Mouse (Mus musculus): ENCODE data around the gene Ubap2l. TPM values are rescaled to one million over a fixed set of nuclear protein-coding genes. Genes with fewer than 3 reads are reported as not detected.
A peak's percentile ranks its signal among the peaks of the same experiment; 100 is the strongest.

Gene Ubap2l
- polyA plus RNA-seq, 1 experiment: 105 TPM

DNA sequence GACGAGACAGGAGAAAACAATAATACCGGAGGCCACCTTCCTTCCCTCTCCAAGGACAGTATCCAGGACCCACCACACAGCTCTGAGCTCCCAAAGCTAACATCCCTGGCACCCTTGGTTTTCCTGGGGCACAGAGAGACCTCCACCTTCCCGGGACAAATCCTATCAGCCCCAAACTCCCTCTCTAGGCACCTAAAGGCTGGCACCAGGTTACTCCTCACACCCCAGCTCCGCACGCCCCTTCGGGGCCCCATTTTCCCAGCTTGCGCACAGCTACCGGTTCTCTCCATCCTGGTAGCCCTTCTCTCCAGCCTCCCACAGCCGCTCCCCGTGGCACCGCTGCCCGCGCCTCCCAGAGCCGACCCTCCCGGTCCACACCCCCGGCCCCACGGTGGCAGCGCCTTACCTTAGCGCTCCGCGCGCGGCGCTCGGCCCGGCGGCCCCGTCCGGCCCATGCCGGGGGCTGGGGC is 89.6 kb downstream of the Ubap2l start:
- Histone ChIP-seq H3K27ac (ENCODE audit: insufficient read depth, low read length) (peak overlapping the region; percentile 83), H3K4me1 (ENCODE audit: control insufficient read depth, insufficient read depth, low read length) (peaks cover 6% of the 10 kb centered on the region), H3K4me3 (ENCODE audit: insufficient read depth, low read length) (peak overlapping the region; percentile 73)
- TF ChIP-seq CTCF (IDR thresholded peaks at IDR 0.05; ENCODE audit: extremely low read depth, insufficient read depth, low read length): no peak
- no peak for TF ChIP-seq POLR2A (IDR thresholded peaks at IDR 0.05; ENCODE audit: extremely low read depth, insufficient read depth, low read length)

DNA sequence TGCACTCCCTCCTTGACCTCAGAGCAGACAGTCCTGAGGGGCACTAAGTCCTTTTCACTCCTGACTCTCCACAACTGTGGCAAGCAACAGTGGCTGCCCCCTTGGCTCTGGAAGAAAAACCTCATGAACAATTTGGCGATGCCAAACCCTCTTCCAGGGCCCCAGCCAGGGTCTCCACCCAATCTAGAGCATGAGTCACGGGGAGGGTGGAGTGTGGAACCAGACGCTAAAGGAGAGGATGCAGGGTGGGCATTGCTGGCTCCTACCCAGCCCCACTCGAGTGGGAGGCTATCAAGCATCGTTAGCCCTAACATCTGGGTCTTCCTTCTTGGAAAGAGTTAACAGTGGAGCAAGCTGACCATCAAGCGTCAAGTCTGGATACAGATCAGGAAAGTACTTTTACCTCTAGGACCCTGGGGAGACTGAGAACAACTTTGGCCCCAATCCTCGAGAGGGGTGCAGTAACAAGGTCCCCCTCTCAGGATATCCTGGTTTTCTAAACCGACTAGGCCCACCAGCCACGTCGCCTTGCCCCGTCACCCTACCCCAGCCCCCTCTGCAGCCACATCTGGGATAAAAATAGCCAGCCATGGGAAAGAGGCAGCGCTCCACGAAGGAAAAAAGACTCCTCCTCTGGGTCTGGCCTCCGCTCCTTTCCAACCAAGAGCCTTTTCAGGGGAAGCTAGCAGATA is 90.2 kb downstream of the Ubap2l start:
- TF ChIP-seq CTCF (IDR thresholded peaks at IDR 0.05; ENCODE audit: extremely low read depth, insufficient read depth, low read length) (no peak), POLR2A (IDR thresholded peaks at IDR 0.05; ENCODE audit: extremely low read depth, insufficient read depth, low read length) (no peak)
- Histone ChIP-seq H3K27ac (ENCODE audit: insufficient read depth, low read length) (peak overlapping the region; percentile 83), H3K4me1 (ENCODE audit: control insufficient read depth, insufficient read depth, low read length) (peaks cover 6% of the 10 kb centered on the region), H3K4me3 (ENCODE audit: insufficient read depth, low read length) (peak overlapping the region; percentile 73)

DNA sequence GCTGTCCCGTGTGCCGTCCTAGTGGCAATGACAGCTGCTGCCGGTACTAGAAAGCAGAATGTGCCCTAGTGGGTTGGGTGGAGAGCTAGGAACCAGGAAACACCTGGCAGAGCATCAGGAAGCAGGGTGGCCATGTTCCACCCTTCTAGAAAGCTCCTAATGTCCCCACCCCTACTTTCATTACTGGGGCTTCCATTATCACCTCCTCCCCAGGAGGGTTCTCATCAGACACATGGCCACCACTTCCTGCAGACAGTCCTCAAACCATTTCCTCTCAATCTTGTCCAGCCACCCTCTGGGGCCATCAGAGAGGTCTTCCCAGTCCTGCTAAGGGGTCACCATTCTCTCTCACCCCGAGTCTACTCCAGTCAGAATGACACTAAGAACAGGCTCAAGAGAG is 91.0 kb downstream of the Ubap2l start:
- H3K4me1 ChIP-seq (ENCODE audit: control insufficient read depth, insufficient read depth, low read length): peaks cover 6% of the 10 kb centered on the region
- peak overlapping the region; percentile 83; the same call in 1 of the 2 replicates for H3K27ac ChIP-seq (ENCODE audit: insufficient read depth, low read length)
- peak overlapping the region; percentile 76; the same call in 1 of the 2 replicates for H3K4me3 ChIP-seq (ENCODE audit: insufficient read depth, low read length)
- TF ChIP-seq CTCF (IDR thresholded peaks at IDR 0.05; ENCODE audit: extremely low read depth, insufficient read depth, low read length) (no peak), POLR2A (IDR thresholded peaks at IDR 0.05; ENCODE audit: extremely low read depth, insufficient read depth, low read length) (no peak)

DNA sequence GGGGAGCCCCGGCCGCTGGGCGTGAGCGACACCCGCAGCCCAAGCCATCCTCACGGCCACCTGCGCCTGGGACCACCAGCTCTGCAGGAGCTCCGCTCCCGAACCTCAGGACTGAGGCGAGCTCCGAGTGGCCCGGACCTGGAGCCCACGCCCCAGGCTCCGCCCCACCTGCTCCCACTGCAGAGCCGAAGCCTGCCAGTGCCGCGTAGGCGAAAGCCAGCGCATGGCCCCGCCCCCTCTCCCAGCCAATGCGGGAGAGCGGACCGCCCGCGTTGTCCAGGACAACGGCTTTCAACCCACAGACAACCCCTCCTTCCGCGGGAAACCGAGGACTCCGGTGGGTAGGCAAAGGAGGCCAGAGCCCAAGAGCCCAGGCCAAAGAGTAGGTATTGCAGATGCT is 92.0 kb downstream of the Ubap2l start:
- peak; percentile 75; the same call in 1 of the 2 replicates for TF ChIP-seq POLR2A (IDR thresholded peaks at IDR 0.05; ENCODE audit: extremely low read depth, insufficient read depth, low read length)
- TF ChIP-seq CTCF (IDR thresholded peaks at IDR 0.05; ENCODE audit: extremely low read depth, insufficient read depth, low read length): no peak
- H3K27ac ChIP-seq (ENCODE audit: insufficient read depth, low read length): peak overlapping the region; percentile 85
- peak overlapping the region; percentile 76 for H3K4me3 ChIP-seq (ENCODE audit: insufficient read depth, low read length)
- H3K4me1 ChIP-seq (ENCODE audit: control insufficient read depth, insufficient read depth, low read length): peaks cover 6% of the 10 kb centered on the region

DNA sequence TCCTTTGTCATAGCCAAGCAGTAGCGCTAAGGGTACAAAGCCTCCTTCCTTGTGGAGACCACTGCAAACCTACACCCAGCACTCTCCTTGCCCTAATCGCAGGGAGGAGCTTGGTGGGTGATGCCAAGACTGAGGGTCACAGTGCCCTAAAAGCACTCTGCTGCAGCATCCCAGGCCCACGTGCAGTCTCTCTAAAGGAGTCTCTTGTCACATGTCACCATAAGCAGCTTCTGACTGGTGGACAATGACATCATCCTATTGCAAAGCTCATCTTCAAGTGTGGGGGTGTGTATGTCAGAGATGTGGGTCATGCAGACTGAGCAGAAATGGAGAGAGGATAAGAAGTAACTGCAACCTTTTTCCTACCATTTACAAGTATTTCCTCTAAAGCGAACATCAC is 93.0 kb downstream of the Ubap2l start:
- no peak for TF ChIP-seq CTCF (IDR thresholded peaks at IDR 0.05; ENCODE audit: extremely low read depth, insufficient read depth, low read length)
- TF ChIP-seq POLR2A (IDR thresholded peaks at IDR 0.05; ENCODE audit: extremely low read depth, insufficient read depth, low read length): peak; percentile 63; the same call in 1 of the 2 replicates
- peak overlapping the region; percentile 76 for H3K4me3 ChIP-seq (ENCODE audit: insufficient read depth, low read length)
- peak overlapping the region; percentile 85 for H3K27ac ChIP-seq (ENCODE audit: insufficient read depth, low read length)
- H3K4me1 ChIP-seq (ENCODE audit: control insufficient read depth, insufficient read depth, low read length): peaks cover 6% of the 10 kb centered on the region

DNA sequence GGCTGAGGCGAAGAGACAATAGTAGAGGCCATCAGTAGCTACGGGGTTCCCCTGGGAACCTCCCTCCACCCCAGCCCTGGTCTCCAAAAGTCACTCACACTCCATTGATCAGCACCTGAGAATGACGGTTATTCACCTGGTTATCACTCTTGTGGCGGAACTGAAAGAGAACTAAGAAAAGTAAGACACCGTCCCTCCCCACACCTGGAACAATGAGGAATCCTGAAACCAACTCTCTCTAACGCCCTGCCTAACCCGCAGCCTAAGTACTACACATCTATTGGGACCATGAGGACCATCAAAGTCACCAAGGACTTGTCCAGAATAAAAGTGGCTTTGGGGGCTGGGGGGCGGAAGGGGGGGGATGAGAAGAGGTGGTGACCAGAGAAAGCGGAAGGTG is 94.5 kb downstream of the Ubap2l start:
- Histone ChIP-seq H3K27ac (ENCODE audit: insufficient read depth, low read length) (no peak overlapping the region), H3K4me3 (ENCODE audit: insufficient read depth, low read length) (no peak overlapping the region; the same call in 1 of the 2 replicates)
- TF ChIP-seq POLR2A (IDR thresholded peaks at IDR 0.05; ENCODE audit: extremely low read depth, insufficient read depth, low read length) (no peak), CTCF (IDR thresholded peaks at IDR 0.05; ENCODE audit: extremely low read depth, insufficient read depth, low read length) (no peak)

DNA sequence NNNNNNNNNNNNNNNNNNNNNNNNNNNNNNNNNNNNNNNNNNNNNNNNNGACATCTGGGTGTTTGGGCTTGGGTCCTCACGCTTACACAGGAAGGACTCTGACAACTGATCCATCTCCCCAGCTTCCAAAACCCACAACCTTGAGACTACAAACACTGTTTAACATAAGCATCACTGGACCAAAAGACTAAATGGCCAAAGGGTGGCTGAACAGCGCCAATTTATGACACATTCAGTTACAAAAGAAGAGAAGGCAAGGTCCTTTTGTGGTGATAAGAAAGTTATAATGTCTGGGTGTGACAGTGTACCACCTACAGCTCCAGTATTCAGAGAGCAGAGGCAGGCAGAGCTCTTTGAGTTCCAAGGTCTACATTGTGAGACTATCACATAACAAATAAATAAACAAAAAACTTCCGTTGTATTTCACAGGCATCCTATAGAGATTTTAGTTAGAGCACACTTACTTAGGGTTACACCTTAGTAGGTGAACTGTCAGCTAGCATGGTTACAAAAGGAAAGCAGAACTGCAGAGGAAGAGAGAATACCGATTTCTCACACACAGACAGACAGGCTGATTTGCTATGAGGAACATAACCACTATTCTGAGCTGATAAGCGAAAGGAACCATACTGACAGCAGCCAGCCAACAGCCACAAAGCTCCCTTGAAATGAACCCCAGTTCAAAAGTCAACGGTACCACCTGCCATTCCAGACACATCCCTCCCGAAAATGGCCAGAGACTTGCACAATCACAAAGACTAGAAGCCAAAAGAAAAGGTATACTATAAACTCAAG is 96.1 kb downstream of the Ubap2l start:
- Histone ChIP-seq H3K4me1 (ENCODE audit: control insufficient read depth, insufficient read depth, low read length) (peaks cover 4% of the 10 kb centered on the region; the same call in 1 of the 2 replicates), H3K27ac (ENCODE audit: insufficient read depth, low read length) (no peak overlapping the region), H3K4me3 (ENCODE audit: insufficient read depth, low read length) (no peak overlapping the region)
- TF ChIP-seq POLR2A (IDR thresholded peaks at IDR 0.05; ENCODE audit: extremely low read depth, insufficient read depth, low read length) (no peak), CTCF (IDR thresholded peaks at IDR 0.05; ENCODE audit: extremely low read depth, insufficient read depth, low read length) (no peak)

More for the DNA sequence above, 94.5 kb downstream of the Ubap2l start:
- peaks cover 6% of the 10 kb centered on the region for H3K4me1 ChIP-seq (ENCODE audit: control insufficient read depth, insufficient read depth, low read length)

DNA sequence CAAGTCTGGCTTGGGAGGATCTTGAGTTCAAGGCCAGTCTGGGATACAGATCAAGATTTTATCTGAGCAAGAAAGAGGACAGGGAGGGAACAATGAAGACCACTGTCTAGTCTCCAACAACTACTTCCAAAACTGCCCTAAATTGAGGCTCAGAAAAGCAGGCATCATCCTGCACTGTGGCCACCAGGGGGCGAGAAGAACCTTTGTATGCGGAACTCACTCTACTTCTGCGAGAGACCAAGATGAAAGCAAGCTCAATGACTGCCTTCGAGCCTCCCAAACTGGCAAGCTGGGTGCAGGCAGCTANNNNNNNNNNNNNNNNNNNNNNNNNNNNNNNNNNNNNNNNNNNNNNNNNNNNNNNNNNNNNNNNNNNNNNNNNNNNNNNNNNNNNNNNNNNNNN is 99.0 kb downstream of the Ubap2l start:
- TF ChIP-seq CTCF (IDR thresholded peaks at IDR 0.05; ENCODE audit: extremely low read depth, insufficient read depth, low read length): peak; percentile 95
- TF ChIP-seq POLR2A (IDR thresholded peaks at IDR 0.05; ENCODE audit: extremely low read depth, insufficient read depth, low read length): no peak
- Histone ChIP-seq H3K4me3 (ENCODE audit: insufficient read depth, low read length) (no peak overlapping the region), H3K27ac (ENCODE audit: insufficient read depth, low read length) (no peak overlapping the region), H3K4me1 (ENCODE audit: control insufficient read depth, insufficient read depth, low read length) (peaks cover 6% of the 10 kb centered on the region)

Other genes starting within 250 kb of the Ubap2l start
- gene She, start 221.3 kb downstream of the Ubap2l start, polyA plus RNA-seq (2012; rRNA removed): 2.2 TPM in 2 replicates
- gene Il6ra, start 139.4 kb downstream of the Ubap2l start, polyA plus RNA-seq (2012; rRNA removed): 2.4 and 2.6 TPM in 2 replicates
- 112 and 117 TPM in 2 replicates for gene Atp8b2, start 89.1 kb downstream of the Ubap2l start, polyA plus RNA-seq (2012; rRNA removed)
- 96.1 and 101 TPM in 2 replicates for gene Hax1, start 53.8 kb downstream of the Ubap2l start, polyA plus RNA-seq (2012; rRNA removed)
- 95.7 and 99.0 TPM in 2 replicates for gene 4933434E20Rik, start 992 bp downstream of the Ubap2l start, polyA plus RNA-seq (2012; rRNA removed)
- gene Tpm3, start 20.0 kb upstream of the Ubap2l start, polyA plus RNA-seq (2012; rRNA removed): 177 and 188 TPM in 2 replicates
- gene Nup210l, start 51.5 kb upstream of the Ubap2l start, polyA plus RNA-seq (2012; rRNA removed): 0.38 TPM in 2 replicates
- 1,605 and 1,617 TPM in 2 replicates for gene Rps27, start 161.0 kb upstream of the Ubap2l start, polyA plus RNA-seq (2012; rRNA removed)
- 9.5 and 9.8 TPM in 2 replicates for gene Rab13, start 161.1 kb upstream of the Ubap2l start, polyA plus RNA-seq (2012; rRNA removed)
- 59.2 and 61.0 TPM in 2 replicates for gene Jtb, start 179.0 kb upstream of the Ubap2l start, polyA plus RNA-seq (2012; rRNA removed)
- 0.27 and 0.49 TPM in 2 replicates for gene Creb3l4, start 190.9 kb upstream of the Ubap2l start, polyA plus RNA-seq (2012; rRNA removed)
- gene Slc39a1, start 195.5 kb upstream of the Ubap2l start, polyA plus RNA-seq (2012; rRNA removed): 32.4 and 34.5 TPM in 2 replicates
- 45.7 and 48.8 TPM in 2 replicates for gene Crtc2, start 201.5 kb upstream of the Ubap2l start, polyA plus RNA-seq (2012; rRNA removed)
- 40.4 and 47.3 TPM in 2 replicates for gene Dennd4b, start 212.6 kb upstream of the Ubap2l start, polyA plus RNA-seq (2012; rRNA removed)
- gene Gatad2b, start 240.6 kb upstream of the Ubap2l start, polyA plus RNA-seq (2012; rRNA removed): 33.2 and 35.4 TPM in 2 replicates